Mouse (Mus musculus): Measurements from ENCODE around the gene 2310003L06Rik. TPM values are rescaled to one million over a fixed set of nuclear protein-coding genes. Genes with fewer than 3 reads are reported as not detected.

2310003L06Rik gene
- polyA plus RNA-seq (2014; fragmentation: Nextera tagmentation; extraction: Ambion mirVana) = not detected in 2 replicates

- no peak for DNase-seq (ENCODE audit: low spot score)
- no peaks in the 10 kb centered on the region for H3K4me1 ChIP-seq (ENCODE audit: control insufficient read depth, insufficient read depth, low read length)
- H3K9me3 ChIP-seq (ENCODE audit: control insufficient read depth, low read length) = no peaks in the 10 kb centered on the region
- no peak within 1 kb of the TSS for H3K4me2 ChIP-seq (ENCODE audit: low read depth, low read length)
- H3K36me3 ChIP-seq (ENCODE audit: control insufficient read depth, insufficient read depth, low read length) = no peaks in the 10 kb centered on the region
- no peaks in the 10 kb centered on the region for H3K27me3 ChIP-seq (replicated peaks; ENCODE audit: control insufficient read depth, insufficient read depth, low read length)
- ATAC-seq (ENCODE audit: low read depth) = no peak
- no peak within 1 kb of the TSS for H3K27ac ChIP-seq (replicated peaks; ENCODE audit: low read depth, low read length)
- no peak within 1 kb of the TSS for H3K4me3 ChIP-seq (ENCODE audit: low read depth, low read length)
- WGBS = 54% methylated on average over 2 of the region's 2 CpGs
- no peak within 1 kb of the TSS for H3K9ac ChIP-seq (ENCODE audit: low read depth, low read length)
Measured at GRCm38 (mm10) chr5:87969201-87969600, at the start of gene 2310003L06Rik, which contains the start of gene Gm28434. Gene 2310003L06Rik, plus strand, starts transcription at chr5:87969459. Gene Gm28434, plus strand, starts transcription at chr5:87969517.

GRCm38 (mm10) chr5:87925372-87925771 lies 43.9 kb upstream of the 2310003L06Rik start, which contains the start of gene Csn3:
Gene Csn3, plus strand, starts transcription at chr5:87925579.
- H3K36me3 ChIP-seq (ENCODE audit: control insufficient read depth, insufficient read depth, low read length) = no peaks in the 10 kb centered on the region
- H3K4me3 ChIP-seq (ENCODE audit: low read depth, low read length) = no peak within 1 kb of the TSS
- WGBS = 19% methylated on average over 5 of the region's 5 CpGs
- H3K9ac ChIP-seq (ENCODE audit: low read depth, low read length) = no peak within 1 kb of the TSS
- DNase-seq (ENCODE audit: low spot score) (no peak), ATAC-seq (ENCODE audit: low read depth) (no peak)
- no peak within 1 kb of the TSS for H3K27ac ChIP-seq (replicated peaks; ENCODE audit: low read depth, low read length)
- no peaks in the 10 kb centered on the region for H3K27me3 ChIP-seq (replicated peaks; ENCODE audit: control insufficient read depth, insufficient read depth, low read length)
- no peaks in the 10 kb centered on the region for H3K9me3 ChIP-seq (ENCODE audit: control insufficient read depth, low read length)
- H3K4me1 ChIP-seq (ENCODE audit: control insufficient read depth, insufficient read depth, low read length) = 0 out of 2 replicates have a peak, but pooled peaks cover 3% of the 10 kb centered on the region
- H3K4me2 ChIP-seq (ENCODE audit: low read depth, low read length) = no peak within 1 kb of the TSS

- Histone ChIP-seq H3K4me3 (ENCODE audit: low read depth, low read length) (no peak overlapping the region), H3K4me1 (ENCODE audit: control insufficient read depth, insufficient read depth, low read length) (no peaks in the 10 kb centered on the region), H3K36me3 (ENCODE audit: control insufficient read depth, insufficient read depth, low read length) (no peaks in the 10 kb centered on the region), H3K27me3 (replicated peaks; ENCODE audit: control insufficient read depth, insufficient read depth, low read length) (no peaks in the 10 kb centered on the region), H3K27ac (replicated peaks; ENCODE audit: low read depth, low read length) (no peak overlapping the region), H3K4me2 (ENCODE audit: low read depth, low read length) (no peak overlapping the region), H3K9ac (ENCODE audit: low read depth, low read length) (no peak overlapping the region), H3K9me3 (ENCODE audit: control insufficient read depth, low read length) (no peaks in the 10 kb centered on the region)
- no peak for DNase-seq (ENCODE audit: low spot score)
- ATAC-seq (ENCODE audit: low read depth) = peak; percentile 65; the same call in 1 of the 2 replicates
- 45% methylated on average over 1 of the region's 1 CpGs for WGBS
Measured at GRCm38 (mm10) chr5:87931603-87932002, 37.7 kb upstream of the 2310003L06Rik start.

GRCm38 (mm10) chr5:87940752-87941151 lies 28.5 kb upstream of the 2310003L06Rik start:
- H3K9ac ChIP-seq (ENCODE audit: low read depth, low read length) = no peak overlapping the region
- no peaks in the 10 kb centered on the region for H3K36me3 ChIP-seq (ENCODE audit: control insufficient read depth, insufficient read depth, low read length)
- WGBS = 41% methylated on average over 3 of the region's 3 CpGs
- no peak overlapping the region for H3K4me3 ChIP-seq (ENCODE audit: low read depth, low read length)
- H3K4me1 ChIP-seq (ENCODE audit: control insufficient read depth, insufficient read depth, low read length) = no peaks in the 10 kb centered on the region
- no peak overlapping the region for H3K4me2 ChIP-seq (ENCODE audit: low read depth, low read length)
- DNase-seq (ENCODE audit: low spot score) (peak; percentile 20), ATAC-seq (ENCODE audit: low read depth) (no peak)
- no peaks in the 10 kb centered on the region for H3K27me3 ChIP-seq (replicated peaks; ENCODE audit: control insufficient read depth, insufficient read depth, low read length)
- no peaks in the 10 kb centered on the region for H3K9me3 ChIP-seq (ENCODE audit: control insufficient read depth, low read length)
- H3K27ac ChIP-seq (replicated peaks; ENCODE audit: low read depth, low read length) = no peak overlapping the region

- Histone ChIP-seq H3K27me3 (replicated peaks; ENCODE audit: control insufficient read depth, insufficient read depth, low read length) (no peaks in the 10 kb centered on the region), H3K4me2 (ENCODE audit: low read depth, low read length) (no peak overlapping the region), H3K4me1 (ENCODE audit: control insufficient read depth, insufficient read depth, low read length) (no peaks in the 10 kb centered on the region), H3K9ac (ENCODE audit: low read depth, low read length) (no peak overlapping the region), H3K4me3 (ENCODE audit: low read depth, low read length) (no peak overlapping the region), H3K27ac (replicated peaks; ENCODE audit: low read depth, low read length) (no peak overlapping the region), H3K36me3 (ENCODE audit: control insufficient read depth, insufficient read depth, low read length) (no peaks in the 10 kb centered on the region), H3K9me3 (ENCODE audit: control insufficient read depth, low read length) (no peaks in the 10 kb centered on the region)
- DNase-seq (ENCODE audit: low spot score) (no peak), ATAC-seq (ENCODE audit: low read depth) (no peak)
Measured at GRCm38 (mm10) chr5:87942515-87942914, 26.7 kb upstream of the 2310003L06Rik start.

GRCm38 (mm10) chr5:87951836-87952235 lies 17.4 kb upstream of the 2310003L06Rik start:
- H3K4me3 ChIP-seq (ENCODE audit: low read depth, low read length) = no peak overlapping the region
- ATAC-seq (ENCODE audit: low read depth) (no peak), DNase-seq (ENCODE audit: low spot score) (no peak)
- no peaks in the 10 kb centered on the region for H3K4me1 ChIP-seq (ENCODE audit: control insufficient read depth, insufficient read depth, low read length)
- no peaks in the 10 kb centered on the region for H3K9me3 ChIP-seq (ENCODE audit: control insufficient read depth, low read length)
- no peaks in the 10 kb centered on the region for H3K36me3 ChIP-seq (ENCODE audit: control insufficient read depth, insufficient read depth, low read length)
- no peak overlapping the region for H3K9ac ChIP-seq (ENCODE audit: low read depth, low read length)
- no peak overlapping the region for H3K4me2 ChIP-seq (ENCODE audit: low read depth, low read length)
- H3K27ac ChIP-seq (replicated peaks; ENCODE audit: low read depth, low read length) = no peak overlapping the region
- no peaks in the 10 kb centered on the region for H3K27me3 ChIP-seq (replicated peaks; ENCODE audit: control insufficient read depth, insufficient read depth, low read length)

GRCm38 (mm10) chr5:87979139-87979538 lies 9.9 kb downstream of the 2310003L06Rik start, which contains the start of gene Cabs1:
Gene Cabs1, plus strand, starts transcription at chr5:87979439.
- ATAC-seq (ENCODE audit: low read depth) (no peak), DNase-seq (ENCODE audit: low spot score) (no peak)
- no peaks in the 10 kb centered on the region for H3K9me3 ChIP-seq (ENCODE audit: control insufficient read depth, low read length)
- H3K4me3 ChIP-seq (ENCODE audit: low read depth, low read length) = no peak within 1 kb of the TSS
- no peaks in the 10 kb centered on the region for H3K27me3 ChIP-seq (replicated peaks; ENCODE audit: control insufficient read depth, insufficient read depth, low read length)
- H3K9ac ChIP-seq (ENCODE audit: low read depth, low read length) = no peak within 1 kb of the TSS
- H3K27ac ChIP-seq (replicated peaks; ENCODE audit: low read depth, low read length) = no peak within 1 kb of the TSS
- no peaks in the 10 kb centered on the region for H3K4me1 ChIP-seq (ENCODE audit: control insufficient read depth, insufficient read depth, low read length)
- 85% methylated on average over 3 of the region's 3 CpGs for WGBS
- no peaks in the 10 kb centered on the region for H3K36me3 ChIP-seq (ENCODE audit: control insufficient read depth, insufficient read depth, low read length)
- no peak within 1 kb of the TSS for H3K4me2 ChIP-seq (ENCODE audit: low read depth, low read length)

- Histone ChIP-seq H3K27ac (replicated peaks; ENCODE audit: low read depth, low read length) (no peak overlapping the region), H3K4me1 (ENCODE audit: control insufficient read depth, insufficient read depth, low read length) (no peaks in the 10 kb centered on the region), H3K4me3 (ENCODE audit: low read depth, low read length) (no peak overlapping the region), H3K4me2 (ENCODE audit: low read depth, low read length) (no peak overlapping the region), H3K9me3 (ENCODE audit: control insufficient read depth, low read length) (no peaks in the 10 kb centered on the region), H3K9ac (ENCODE audit: low read depth, low read length) (no peak overlapping the region), H3K36me3 (ENCODE audit: control insufficient read depth, insufficient read depth, low read length) (no peaks in the 10 kb centered on the region), H3K27me3 (replicated peaks; ENCODE audit: control insufficient read depth, insufficient read depth, low read length) (no peaks in the 10 kb centered on the region)
- peak; percentile 3 for DNase-seq (ENCODE audit: low spot score)
- 66% methylated on average over 3 of the region's 3 CpGs for WGBS
- ATAC-seq (ENCODE audit: low read depth) = peak; percentile 53
Measured at GRCm38 (mm10) chr5:87982468-87983214, 13.4 kb downstream of the 2310003L06Rik start.

- WGBS = 84% methylated on average over 3 of the region's 3 CpGs
- DNase-seq (ENCODE audit: low spot score) (no peak), ATAC-seq (ENCODE audit: low read depth) (no peak)
- H3K4me2 ChIP-seq (ENCODE audit: low read depth, low read length) = no peak within 1 kb of the TSS
- no peaks in the 10 kb centered on the region for H3K9me3 ChIP-seq (ENCODE audit: control insufficient read depth, low read length)
- H3K4me1 ChIP-seq (ENCODE audit: control insufficient read depth, insufficient read depth, low read length) = no peaks in the 10 kb centered on the region
- no peak within 1 kb of the TSS for H3K9ac ChIP-seq (ENCODE audit: low read depth, low read length)
- no peak within 1 kb of the TSS for H3K27ac ChIP-seq (replicated peaks; ENCODE audit: low read depth, low read length)
- no peaks in the 10 kb centered on the region for H3K27me3 ChIP-seq (replicated peaks; ENCODE audit: control insufficient read depth, insufficient read depth, low read length)
- no peaks in the 10 kb centered on the region for H3K36me3 ChIP-seq (ENCODE audit: control insufficient read depth, insufficient read depth, low read length)
- no peak within 1 kb of the TSS for H3K4me3 ChIP-seq (ENCODE audit: low read depth, low read length)
Measured at GRCm38 (mm10) chr5:88002249-88002648, 33.0 kb downstream of the 2310003L06Rik start, which contains the start of gene Smr3a. Gene Smr3a, plus strand, starts transcription at chr5:88002549.

Measured in embryonic facial prominence, embryonic 14.5 days (tissue).